Mouse (Mus musculus) frontal cortex, adult 2 months (tissue): Measurements from ENCODE around the gene Rhox2b. TPM values are rescaled to one million over a fixed set of nuclear protein-coding genes. Genes with fewer than 3 reads are reported as not detected.
"Not testable (repeated sequence)": the region's sequence is repeated elsewhere in the genome, so short reads cannot be mapped to it uniquely, and the experiment has no call there.

ENCODE experiments used
- DNase-seq, 2 experiments: peaks; one replicate each; pipeline ENCODE4 v3.0.0; 2022; ENCODE audit warnings: low spot score in 1 of 2; ENCODE audit errors: extremely low spot score in 1 of 2
- polyA plus RNA-seq: library from polyadenylated mRNA; depleted of rRNA; stranded (reverse); fragments of >200 nt; gene quantifications from 2 replicates; pipeline ENCODE4 v1.2.3, GENCODE M21; 2012; rRNA removed

Rhox2b gene
- not detected in 2 replicates for polyA plus RNA-seq

- DNase-seq = not testable (repeated sequence)
Measured at GRCm38 (mm10) chrX:37411767-37412166, at the start of gene Rhox2b. Gene Rhox2b (plus strand): TSS chrX:37412067.

GRCm38 (mm10) chrX:37379728-37380127, 32.1 kb upstream of the Rhox2b start, which contains the start of gene Rhox3a2:
Gene Rhox3a2 (plus strand): TSS chrX:37380028.
- DNase-seq = not testable (repeated sequence)

GRCm38 (mm10) chrX:37390548-37390947, 21.3 kb upstream of the Rhox2b start, which contains the start of gene Rhox4a2:
Gene Rhox4a2 (plus strand): TSS chrX:37390848.
- DNase-seq = not testable (repeated sequence)

GRCm38 (mm10) chrX:37432194-37432593, 20.3 kb downstream of the Rhox2b start, which contains the start of gene Rhox4b:
Gene Rhox4b (plus strand): TSS chrX:37432494.
- DNase-seq = not testable (repeated sequence)

GRCm38 (mm10) chrX:37453380-37453779, 41.5 kb downstream of the Rhox2b start, which contains the start of gene Rhox2c:
Gene Rhox2c (plus strand): TSS chrX:37453680.
- DNase-seq = not testable (repeated sequence)

- DNase-seq = not testable (repeated sequence)
Measured at GRCm38 (mm10) chrX:37458285-37458684, 46.4 kb downstream of the Rhox2b start, which contains the start of gene Rhox3c. Gene Rhox3c (plus strand): TSS chrX:37458585.

Other genes starting within 250 kb of the Rhox2b start
- gene Akap14, start 243.2 kb upstream of the Rhox2b start, polyA plus RNA-seq = not detected in 2 replicates
- gene Ndufa1, start 220.9 kb upstream of the Rhox2b start, polyA plus RNA-seq = 579 and 627 TPM in 2 replicates
- gene Rnf113a1, start 220.8 kb upstream of the Rhox2b start, polyA plus RNA-seq = 7.4 and 8.2 TPM in 2 replicates
- gene Gm9, start 201.0 kb upstream of the Rhox2b start, polyA plus RNA-seq = 0.13 TPM in 1 of 2 replicates, not detected in the other
- not detected in 2 replicates for gene Rhox1, start 189.8 kb upstream of the Rhox2b start, polyA plus RNA-seq
- not detected in 2 replicates for gene Rhox2a, start 167.1 kb upstream of the Rhox2b start, polyA plus RNA-seq
- gene Rhox3a, start 162.1 kb upstream of the Rhox2b start, polyA plus RNA-seq = not detected in 2 replicates
- not detected in 2 replicates for gene Rhox4a, start 146.7 kb upstream of the Rhox2b start, polyA plus RNA-seq
- gene Rhox3a2, start 32.0 kb upstream of the Rhox2b start, polyA plus RNA-seq = not detected in 2 replicates
- not detected in 2 replicates for gene Rhox4a2, start 21.2 kb upstream of the Rhox2b start, polyA plus RNA-seq
- not detected in 2 replicates for gene Rhox4b, start 20.4 kb downstream of the Rhox2b start, polyA plus RNA-seq
- gene Rhox2c, start 41.6 kb downstream of the Rhox2b start, polyA plus RNA-seq = not detected in 2 replicates
- gene Rhox3c, start 46.5 kb downstream of the Rhox2b start, polyA plus RNA-seq = not detected in 2 replicates
- gene Rhox4c, start 68.3 kb downstream of the Rhox2b start, polyA plus RNA-seq = not detected in 2 replicates
- not detected in 2 replicates for gene Rhox2d, start 81.4 kb downstream of the Rhox2b start, polyA plus RNA-seq
- not detected in 2 replicates for gene Rhox4d, start 102.3 kb downstream of the Rhox2b start, polyA plus RNA-seq
- gene Rhox2e, start 118.4 kb downstream of the Rhox2b start, polyA plus RNA-seq = not detected in 2 replicates
- gene Rhox3e, start 130.0 kb downstream of the Rhox2b start, polyA plus RNA-seq = not detected in 2 replicates
- gene Rhox4e, start 145.3 kb downstream of the Rhox2b start, polyA plus RNA-seq = not detected in 2 replicates
- not detected in 2 replicates for gene Rhox2f, start 159.3 kb downstream of the Rhox2b start, polyA plus RNA-seq
- gene Rhox3f, start 168.9 kb downstream of the Rhox2b start, polyA plus RNA-seq = not detected in 2 replicates
- not detected in 2 replicates for gene Rhox4f, start 195.6 kb downstream of the Rhox2b start, polyA plus RNA-seq
- gene Rhox3g, start 216.5 kb downstream of the Rhox2b start, polyA plus RNA-seq = not detected in 2 replicates
- gene Rhox2g, start 231.4 kb downstream of the Rhox2b start, polyA plus RNA-seq = not detected in 2 replicates
- gene Rhox4g, start 239.3 kb downstream of the Rhox2b start, polyA plus RNA-seq = not detected in 2 replicates